Mouse (Mus musculus) fat pad, adult 2 months (tissue): Measurements from ENCODE around the gene Ppp1cc.
"Not testable (repeated sequence)": the region's sequence is repeated elsewhere in the genome, so short reads cannot be mapped to it uniquely, and the experiment has no call there.

Experiments
- DNase-seq: peaks from one replicate; pipeline ENCODE4 v3.0.0-alpha.2; 2011; ENCODE audit warnings: low read depth, low spot score; ENCODE audit errors: extremely low read depth

Ppp1cc gene

DNA sequence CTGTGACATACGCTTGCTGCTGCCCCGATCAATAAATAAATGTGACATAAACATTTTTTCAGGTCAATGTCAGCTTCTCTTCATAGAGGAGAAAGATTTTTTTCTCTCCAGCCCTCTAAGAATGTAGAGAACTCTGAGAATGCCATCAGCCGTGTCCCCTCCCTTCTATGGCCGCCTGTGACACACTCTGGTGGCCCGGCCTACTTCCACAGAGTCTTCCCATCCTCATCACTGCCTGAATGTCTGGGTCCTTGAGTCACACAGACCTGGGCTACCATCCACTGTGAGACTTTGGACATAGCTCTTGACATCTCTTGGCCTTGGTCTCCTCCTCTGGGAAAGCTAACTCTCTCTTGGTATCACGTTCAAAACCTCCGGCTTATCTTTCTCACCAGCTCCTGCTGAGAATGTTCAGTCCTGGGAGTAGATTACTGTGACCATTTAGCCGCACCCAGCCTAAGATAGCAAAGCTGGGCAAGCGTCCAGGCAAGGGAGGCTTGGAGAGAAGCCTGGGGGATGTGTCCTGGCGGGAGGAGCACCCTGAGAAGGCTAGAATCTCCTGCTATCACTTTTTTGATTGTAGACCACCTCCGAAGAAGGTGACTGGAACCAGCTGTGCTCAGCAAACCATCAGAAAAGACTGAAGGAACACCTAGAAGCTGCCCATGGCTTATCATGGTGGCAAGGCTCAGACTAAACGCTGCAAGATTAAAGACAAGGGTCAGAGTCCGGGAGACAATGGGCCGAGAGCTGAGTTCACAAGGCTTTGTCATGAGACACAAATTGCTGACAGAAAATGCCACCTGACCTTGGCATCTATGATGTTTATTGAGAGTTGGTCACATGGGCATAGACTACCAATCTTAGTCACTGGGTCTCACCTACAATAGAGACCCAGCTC lies 21.3 kb upstream of the Ppp1cc start:
- no peak for DNase-seq

GRCm38 (mm10) chr5:122138856-122139255 lies 19.2 kb upstream of the Ppp1cc start:
- DNase-seq = no peak

DNA sequence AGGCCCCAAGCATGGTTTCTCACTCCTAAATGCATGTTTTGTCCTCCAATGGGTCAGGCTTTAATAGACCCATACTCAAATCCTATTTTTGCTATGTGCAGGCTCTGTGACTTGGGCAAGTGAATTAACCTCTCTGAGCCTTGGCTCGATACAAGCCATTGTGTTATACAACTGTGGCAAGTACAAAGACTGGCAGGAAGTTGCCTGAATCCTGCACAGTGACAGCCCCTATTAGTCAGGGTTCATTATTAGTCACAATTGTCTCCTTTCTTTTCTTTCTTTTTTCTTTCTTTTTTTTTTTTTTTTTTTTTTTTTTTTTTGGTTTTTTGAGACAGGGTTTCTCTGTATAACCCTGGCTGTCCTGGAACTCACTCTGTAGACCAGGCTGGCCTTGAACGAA lies 18.3 kb upstream of the Ppp1cc start:
- not testable (repeated sequence) for DNase-seq

GRCm38 (mm10) chr5:122140723-122141122 lies 17.4 kb upstream of the Ppp1cc start, which contains the start of gene Ccdc63:
Gene Ccdc63, minus strand, starts transcription at chr5:122140823.
- no peak for DNase-seq

GRCm38 (mm10) chr5:122142230-122142992 lies 15.7 kb upstream of the Ppp1cc start:
- no peak for DNase-seq

- DNase-seq = no peak
Measured at GRCm38 (mm10) chr5:122143543-122143942, 14.5 kb upstream of the Ppp1cc start.

DNA sequence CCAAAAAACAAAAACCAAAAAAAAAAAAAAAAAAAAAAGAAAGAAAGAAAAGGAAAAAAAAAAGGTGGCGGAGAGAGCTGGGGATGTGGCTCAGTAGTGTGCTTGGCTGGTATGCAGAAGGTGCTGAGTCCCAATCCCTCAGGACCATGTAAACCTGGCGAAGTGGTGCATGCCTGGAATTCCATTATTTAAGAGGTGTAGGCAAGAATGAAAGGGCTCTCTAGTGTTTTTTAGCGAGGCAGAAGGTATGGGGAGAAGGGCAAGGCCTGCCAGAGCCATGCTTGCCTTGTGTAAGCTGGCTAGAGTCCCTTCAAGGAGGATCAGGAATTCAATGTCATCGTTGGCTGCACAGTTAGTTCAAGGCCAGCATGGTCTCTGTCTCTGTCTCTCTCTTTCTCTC lies 13.3 kb upstream of the Ppp1cc start:
- DNase-seq = no peak

DNA sequence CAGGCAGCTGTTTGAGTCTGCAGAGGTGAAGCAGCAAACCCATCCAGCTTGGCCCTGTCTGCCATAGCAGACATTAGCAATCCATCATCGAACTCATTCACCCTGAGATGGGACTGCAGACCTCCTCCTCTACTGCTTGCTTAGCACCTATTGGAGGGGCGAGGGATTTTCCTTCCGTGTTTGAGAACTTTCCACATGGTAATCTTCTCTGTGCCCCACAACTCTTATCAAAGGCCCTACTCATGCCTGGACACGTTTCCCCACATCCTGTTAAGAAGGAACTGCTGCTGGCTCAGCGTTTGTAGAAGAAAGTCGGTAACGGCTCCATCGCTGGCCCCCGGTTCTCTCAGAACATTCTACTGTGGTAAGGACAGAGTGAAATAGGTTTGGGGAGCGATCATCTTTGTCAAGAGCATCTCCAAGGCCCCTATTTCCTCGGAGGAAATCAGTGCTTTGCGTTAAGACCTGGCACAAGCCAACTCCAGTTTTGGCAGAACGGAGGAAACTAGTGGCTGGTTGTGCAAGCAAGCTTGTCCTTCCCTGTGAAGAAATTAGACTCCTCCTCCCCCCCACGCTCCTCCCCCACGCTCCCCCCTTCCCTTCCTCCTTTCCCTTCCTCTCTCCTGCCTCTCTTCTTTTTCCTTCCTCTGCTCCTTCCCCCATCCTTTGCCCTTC lies 12.6 kb upstream of the Ppp1cc start:
- no peak for DNase-seq

DNA sequence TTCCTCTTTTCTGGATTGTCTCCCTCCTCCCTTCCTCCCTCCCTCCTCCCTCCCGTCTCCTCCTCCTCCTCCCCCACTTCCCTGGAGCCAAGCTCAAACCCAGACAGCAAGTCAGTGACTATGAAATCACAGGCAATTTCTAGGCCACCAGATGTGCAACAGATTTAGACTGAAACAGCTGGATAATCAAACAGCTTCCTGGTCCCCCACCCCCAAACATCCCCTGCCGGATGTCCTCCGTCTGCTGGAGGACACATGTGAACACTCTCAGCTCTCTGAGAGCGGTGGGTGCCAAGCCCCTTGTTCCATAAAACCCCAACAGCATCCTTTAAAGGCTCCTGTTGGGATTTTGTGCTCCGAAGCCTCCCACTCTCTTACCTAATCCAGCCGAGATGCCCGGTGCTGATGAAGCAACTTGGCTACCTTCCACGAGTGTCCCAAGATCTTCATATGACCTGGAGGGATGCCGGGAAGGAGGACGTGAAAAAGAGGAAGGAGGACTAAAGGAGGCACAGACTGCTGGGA lies 12.0 kb upstream of the Ppp1cc start:
- DNase-seq = no peak

GRCm38 (mm10) chr5:122146609-122147008 lies 11.5 kb upstream of the Ppp1cc start:
- no peak for DNase-seq

DNA sequence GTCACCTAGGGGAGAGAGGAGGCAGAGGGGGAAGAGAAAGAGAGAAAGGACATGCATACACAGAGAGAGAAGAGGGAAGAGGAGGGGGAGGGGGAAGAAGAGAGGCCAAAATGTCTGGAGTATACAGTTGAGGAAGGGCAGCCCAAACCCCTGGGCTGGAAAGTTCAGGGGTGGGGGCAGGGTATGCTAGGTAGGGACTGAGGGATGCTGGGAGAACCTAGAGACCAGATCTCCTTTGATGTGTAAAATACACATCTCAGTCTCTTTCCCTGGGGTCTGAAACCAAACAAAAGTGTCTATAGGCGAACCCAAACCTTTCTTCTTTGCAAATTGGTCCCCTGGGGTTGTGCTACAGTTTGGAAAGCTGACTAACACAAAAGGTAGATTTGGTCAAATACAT lies 10.0 kb upstream of the Ppp1cc start:
- no peak for DNase-seq

GRCm38 (mm10) chr5:122149259-122149658 lies 8.8 kb upstream of the Ppp1cc start:
- no peak for DNase-seq

- DNase-seq = not testable (repeated sequence)
Measured at GRCm38 (mm10) chr5:122152508-122152907, 5.6 kb upstream of the Ppp1cc start.

DNA sequence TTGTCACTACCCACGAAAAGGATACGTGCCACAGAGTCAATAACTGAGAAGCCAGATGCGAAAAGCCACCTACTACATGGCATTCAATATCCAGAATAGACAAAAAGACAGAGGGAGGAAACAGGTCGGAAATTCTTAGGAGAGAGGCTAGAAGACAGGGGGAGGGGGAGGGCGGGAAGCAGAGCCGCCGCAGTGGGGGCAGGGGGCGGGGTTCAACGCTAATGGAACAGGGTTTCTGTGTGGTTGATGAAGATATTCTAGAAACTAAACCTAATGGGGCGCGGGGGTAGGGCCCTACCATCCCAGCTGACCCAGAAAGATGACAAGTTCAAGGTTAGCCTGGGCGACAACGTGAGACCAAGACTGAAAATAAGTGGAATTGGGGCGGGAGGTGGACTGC lies 4.1 kb upstream of the Ppp1cc start:
- no peak for DNase-seq

- no peak for DNase-seq
Measured at GRCm38 (mm10) chr5:122154782-122155181, 3.3 kb upstream of the Ppp1cc start.

- no peak for DNase-seq
Measured at GRCm38 (mm10) chr5:122155613-122156012, 2.5 kb upstream of the Ppp1cc start.

GRCm38 (mm10) chr5:122156486-122156885 lies 1.6 kb upstream of the Ppp1cc start:
- DNase-seq = no peak

DNA sequence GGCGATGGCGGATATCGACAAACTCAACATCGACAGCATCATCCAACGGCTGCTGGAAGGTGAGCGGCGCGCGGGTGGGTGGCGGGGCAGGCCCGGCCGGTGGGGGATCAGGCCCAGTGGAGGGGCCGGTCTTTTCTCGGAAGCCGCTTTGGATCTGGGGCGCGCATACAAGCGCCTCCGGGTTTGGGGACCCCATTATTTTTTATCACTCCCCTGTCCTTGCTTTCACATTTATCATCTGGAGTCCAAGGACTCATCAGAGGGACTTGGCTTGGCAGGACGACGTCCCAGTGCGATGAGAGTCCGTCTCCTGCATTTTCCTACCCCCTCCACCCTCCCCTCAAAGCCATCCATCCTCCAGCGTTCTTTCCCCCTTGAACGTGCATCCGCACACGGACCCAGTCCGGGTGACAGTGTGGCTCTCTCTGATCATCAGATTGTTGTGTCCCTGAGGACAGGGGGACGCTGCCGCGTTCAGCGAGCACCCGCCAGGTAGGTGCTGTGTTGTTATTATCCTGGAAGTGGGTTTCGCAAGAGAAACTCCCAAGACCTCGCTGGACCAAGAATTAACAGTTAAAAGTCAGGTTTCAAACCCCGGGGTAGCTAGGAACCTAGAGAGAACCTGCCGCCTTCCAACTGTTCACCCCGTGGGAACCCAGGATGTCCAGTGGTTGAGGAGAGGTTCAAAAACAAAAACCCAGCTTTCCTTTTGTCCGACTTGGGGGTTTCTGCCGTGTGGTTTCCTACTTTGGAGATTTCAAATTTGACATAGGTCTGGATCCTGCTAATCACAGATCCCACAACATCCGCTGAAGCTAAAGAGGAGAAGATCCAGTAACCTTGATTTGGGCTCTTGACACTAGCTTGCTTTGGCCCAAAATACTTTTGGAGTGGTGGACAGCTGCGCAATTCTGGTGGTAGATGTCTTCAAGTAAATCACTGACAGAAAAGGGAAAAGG lies 758 bp downstream of the Ppp1cc start:
- no peak for DNase-seq

DNA sequence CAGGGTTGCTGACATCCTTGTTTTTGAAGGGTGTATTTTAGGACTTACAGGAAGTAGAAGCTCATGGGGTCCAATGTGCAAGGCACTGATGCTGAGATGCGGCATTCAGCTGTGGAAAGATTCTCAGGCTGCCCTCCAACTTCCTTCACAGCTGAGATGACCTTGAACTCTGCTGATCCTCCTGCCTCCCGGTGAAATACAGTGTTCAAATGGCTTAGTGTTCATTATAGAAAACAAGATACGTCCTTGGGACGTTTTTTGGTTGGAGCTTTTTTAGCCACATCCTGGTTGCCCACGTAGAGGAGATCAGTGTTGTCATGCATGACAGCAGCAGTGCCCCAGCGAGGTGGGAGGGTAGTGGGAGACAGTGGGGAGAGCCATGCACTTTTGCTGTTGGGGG lies 5.1 kb downstream of the Ppp1cc start:
- DNase-seq = no peak

DNA sequence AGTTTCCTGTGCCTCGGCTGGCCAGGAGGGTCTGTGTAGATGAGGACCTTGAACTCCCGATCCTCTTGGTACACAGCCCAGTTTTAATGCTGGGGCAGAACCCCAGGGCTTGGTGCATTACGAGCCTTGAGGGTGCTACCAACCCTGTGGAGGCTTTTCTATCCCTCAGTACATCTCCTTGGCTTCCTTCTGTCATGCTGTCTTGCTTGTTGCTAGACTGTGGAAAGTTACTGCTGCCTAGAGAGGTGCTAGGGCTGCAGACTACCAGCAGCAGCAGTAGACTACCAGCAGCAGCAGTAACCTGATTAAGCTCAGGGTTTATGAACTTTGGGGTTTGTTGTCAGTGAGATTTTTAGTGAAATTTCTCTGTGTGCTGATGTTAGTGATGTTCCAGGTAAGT lies 5.9 kb downstream of the Ppp1cc start:
- DNase-seq = no peak
